Mouse (Mus musculus) cortical plate, adult 2 months (tissue): ENCODE measurements around the gene Nfkb1.

Source experiments
- CTCF ChIP-seq: fragments of 200-500 bp; IDR thresholded peaks from 2 replicates; pipeline ENCODE4 v1.5.1; 2011; ENCODE audit warnings: mild to moderate bottlenecking, control low read depth, low read length; ENCODE audit not compliant: insufficient read depth; ENCODE audit errors: extremely low read depth
- POLR2A ChIP-seq: fragments of 200-500 bp; IDR thresholded peaks from 2 replicates; pipeline ENCODE4 v1.6.1; 2011; ENCODE audit warnings: mild to moderate bottlenecking, low read length, control low read depth; ENCODE audit not compliant: insufficient read depth; ENCODE audit errors: extremely low read depth

DNA sequence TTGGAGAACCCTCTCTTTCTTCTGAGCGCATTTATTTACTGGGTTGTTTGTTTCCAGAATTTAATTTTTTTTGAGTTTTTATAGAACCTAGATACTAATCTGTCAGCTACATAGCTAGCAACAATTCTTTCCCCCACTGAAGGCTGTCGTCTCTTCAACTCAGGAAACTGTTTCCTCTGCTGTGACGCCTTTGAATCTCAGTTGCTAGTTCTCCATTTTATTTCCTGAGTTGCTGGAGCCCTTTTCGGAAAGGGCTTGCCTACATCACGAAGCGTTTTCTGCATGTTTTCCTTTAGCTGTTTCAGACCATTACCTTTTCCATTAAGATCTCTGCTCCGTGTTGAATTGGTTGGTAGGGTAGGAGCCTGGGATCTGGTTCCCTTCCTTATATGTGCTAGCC lies 74.6 kb downstream of the Nfkb1 start:
- no peak for TF ChIP-seq CTCF
- no peak for TF ChIP-seq POLR2A
